Mouse (Mus musculus) CH12.LX (cell line): ENCODE data around the gene Fez1. TPM values are rescaled to one million over a fixed set of nuclear protein-coding genes. Genes with fewer than 3 reads are reported as not detected.

Source experiments
- DNase-seq: peaks from one replicate; pipeline ENCODE4 v3.0.0-alpha.2; 2013; ENCODE audit errors: extremely low read depth
- H3K27ac ChIP-seq: 2 replicates; pipeline ENCODE4 v1.5.1; 2012; ENCODE audit warnings: low read depth, mild to moderate bottlenecking, control low read depth, moderate library complexity; ENCODE audit not compliant: insufficient read depth
- H3K27me3 ChIP-seq: replicated peaks from 2 replicates; pipeline ENCODE3; 2012; ENCODE audit warnings: inconsistent platforms
- H3K36me3 ChIP-seq, 2 experiments: replicated peaks in 1 of 2; 2 replicates each; pipeline versions ENCODE3 to v1.6.1; 2012; ENCODE audit warnings: inconsistent platforms in 1 of 2, low read length in 1 of 2, mild to moderate bottlenecking in 1 of 2, mixed read lengths in 1 of 2, moderate library complexity in 1 of 2; ENCODE audit not compliant: control insufficient read depth in 1 of 2, insufficient read depth in 1 of 2
- H3K4me1 ChIP-seq, 2 experiments: 2 replicates each; pipeline ENCODE4 v1.6.1; 2012; ENCODE audit warnings: inconsistent platforms in 1 of 2, moderate library complexity in 1 of 2; ENCODE audit not compliant: insufficient read depth in 2 of 2, control insufficient read depth in 1 of 2
- H3K4me2 ChIP-seq: 2 replicates; pipeline ENCODE4 v1.6.1; 2012; ENCODE audit warnings: low read depth, mild to moderate bottlenecking, control low read depth; ENCODE audit not compliant: poor library complexity, insufficient read depth, severe bottlenecking
- H3K4me3 ChIP-seq, 3 experiments: fragments of 150-350 bp in 1 of 3; sonication (generic) in 1 of 3; replicated peaks in 1 of 3; 2 replicates each; pipeline versions ENCODE3 to v1.5.1; 2011 to 2012; ENCODE audit warnings: low read depth in 2 of 3, low read length in 2 of 3, mild to moderate bottlenecking in 2 of 3, moderate library complexity in 2 of 3, control low read depth in 1 of 3, improper control_type of control experiment in 1 of 3, inconsistent platforms in 1 of 3, mixed read lengths in 1 of 3; ENCODE audit not compliant: poor library complexity in 1 of 3
- H3K79me2 ChIP-seq: replicated peaks from 2 replicates; pipeline ENCODE4 v1.6.1; 2012; ENCODE audit warnings: mild to moderate bottlenecking, moderate library complexity; ENCODE audit not compliant: control insufficient read depth, poor library complexity, insufficient read depth, severe bottlenecking; ENCODE audit errors: extremely low read depth
- H3K9ac ChIP-seq: 2 replicates; pipeline ENCODE4 v1.6.1; 2012; ENCODE audit warnings: low read depth, mild to moderate bottlenecking, control low read depth, moderate library complexity; ENCODE audit not compliant: insufficient read depth
- H3K9me3 ChIP-seq: replicated peaks from 2 replicates; pipeline ENCODE3; 2012; ENCODE audit warnings: low read length, inconsistent platforms, mixed read lengths
- CHD1 ChIP-seq: IDR thresholded peaks from 2 replicates; pipeline ENCODE4 v1.6.1; 2012; ENCODE audit warnings: low read depth, low read length, improper control_type of control experiment, inconsistent platforms
- E2F4 ChIP-seq: IDR thresholded peaks from 2 replicates; pipeline ENCODE4 v1.6.1; 2011; ENCODE audit warnings: low read depth, low read length, improper control_type of control experiment; ENCODE audit not compliant: insufficient replicate concordance
- ETS1 ChIP-seq: conservative IDR thresholded peaks from 2 replicates; pipeline ENCODE4 v1.6.1; 2012; ENCODE audit warnings: low read depth, mild to moderate bottlenecking, inconsistent platforms, low read length, improper control_type of control experiment, moderate library complexity
- GABPA ChIP-seq: IDR thresholded peaks from 2 replicates; pipeline ENCODE4 v1.6.1; 2012; ENCODE audit warnings: low read depth, low read length, improper control_type of control experiment, inconsistent platforms; ENCODE audit not compliant: insufficient replicate concordance
- JUND ChIP-seq: conservative IDR thresholded peaks from 2 replicates; pipeline ENCODE4 v1.6.1; 2011; ENCODE audit warnings: low read depth, low read length, improper control_type of control experiment
- MAZ ChIP-seq: IDR thresholded peaks from 2 replicates; pipeline ENCODE4 v1.6.1; 2012; ENCODE audit warnings: low read depth, mild to moderate bottlenecking, inconsistent platforms, low read length, improper control_type of control experiment, moderate library complexity
- MEF2A ChIP-seq: IDR thresholded peaks from 2 replicates; pipeline ENCODE4 v1.6.1; 2014; ENCODE audit warnings: low read depth, mild to moderate bottlenecking, inconsistent platforms, low read length, improper control_type of control experiment, borderline replicate concordance
- MXI1 ChIP-seq: IDR thresholded peaks from 2 replicates; pipeline ENCODE4 v1.6.1; 2011; ENCODE audit warnings: mild to moderate bottlenecking, low read depth, low read length, improper control_type of control experiment
- NELFE ChIP-seq: IDR thresholded peaks from 2 replicates; pipeline ENCODE4 v1.6.1; 2011; ENCODE audit warnings: low read depth, low read length, improper control_type of control experiment
- NRF1 ChIP-seq: IDR thresholded peaks from 2 replicates; pipeline ENCODE4 v1.6.1; 2014; ENCODE audit warnings: low read depth, mild to moderate bottlenecking, inconsistent platforms, low read length, improper control_type of control experiment, moderate library complexity
- PAX5 ChIP-seq: IDR thresholded peaks from 2 replicates; pipeline ENCODE4 v1.6.1; 2012; ENCODE audit warnings: low read length, inconsistent platforms, mixed read lengths
- POLR2A ChIP-seq: IDR thresholded peaks from 2 replicates; pipeline ENCODE4 v1.6.1; 2011; ENCODE audit warnings: low read depth, mild to moderate bottlenecking, improper control_type of control experiment, low read length
- RAD21 ChIP-seq: IDR thresholded peaks from 2 replicates; pipeline ENCODE4 v1.6.1; 2011; ENCODE audit warnings: low read depth, mild to moderate bottlenecking, low read length, improper control_type of control experiment, moderate library complexity
- SIN3A ChIP-seq: IDR thresholded peaks from 2 replicates; pipeline ENCODE4 v1.6.1; 2012; ENCODE audit warnings: low read length, improper control_type of control experiment, inconsistent platforms
- UBTF ChIP-seq: IDR thresholded peaks from 2 replicates; pipeline ENCODE4 v1.6.1; 2012; ENCODE audit warnings: low read depth, mild to moderate bottlenecking, inconsistent platforms, low read length, improper control_type of control experiment, moderate library complexity
- USF2 ChIP-seq: conservative IDR thresholded peaks from 2 replicates; pipeline ENCODE4 v1.6.1; 2011; ENCODE audit warnings: low read depth, low read length, improper control_type of control experiment
- ZKSCAN1 ChIP-seq: IDR thresholded peaks from 2 replicates; pipeline ENCODE4 v1.6.1; 2012; ENCODE audit warnings: low read depth, inconsistent platforms, low read length, improper control_type of control experiment, borderline replicate concordance
- dilution Hi-C: fragments of 300-500 bp; cut with MboI; formaldehyde crosslinking; loops from 2 replicates; pipeline ENCODE4 v1.14.3; 2020; ENCODE audit warnings: low sequenced_read_pairs; ENCODE audit not compliant: extremely low pct_unique_long_range_greater_than_20kb, extremely low pct_ligation_motif_present
- in situ Hi-C: fragments of 300-500 bp; cut with MboI; formaldehyde crosslinking; loops from 3 replicates; pipeline ENCODE4 v1.14.3; 2019; ENCODE audit warnings: low sequenced_read_pairs, low pct_ligation_motif_present, low pct_unique_long_range_greater_than_20kb, mixed read lengths
- polyA plus RNA-seq: library from polyadenylated mRNA; unstranded; fragments of >175 nt; gene quantifications from 2 replicates; pipeline ENCODE4 v1.2.1, GENCODE M21; 2012; ENCODE audit warnings: low read depth; ENCODE audit not compliant: insufficient read length
- total RNA-seq, 2 experiments: library from RNA; depleted of rRNA; stranded (reverse); fragments of 300-350 nt in 1 of 2; fragments of >200 nt in 1 of 2; gene quantifications; 2 replicates each; pipeline ENCODE4 v1.2.3; 2012 to 2014

The Fez1 gene
- total and polyA plus RNA-seq, 3 experiments, result not detected

DNA sequence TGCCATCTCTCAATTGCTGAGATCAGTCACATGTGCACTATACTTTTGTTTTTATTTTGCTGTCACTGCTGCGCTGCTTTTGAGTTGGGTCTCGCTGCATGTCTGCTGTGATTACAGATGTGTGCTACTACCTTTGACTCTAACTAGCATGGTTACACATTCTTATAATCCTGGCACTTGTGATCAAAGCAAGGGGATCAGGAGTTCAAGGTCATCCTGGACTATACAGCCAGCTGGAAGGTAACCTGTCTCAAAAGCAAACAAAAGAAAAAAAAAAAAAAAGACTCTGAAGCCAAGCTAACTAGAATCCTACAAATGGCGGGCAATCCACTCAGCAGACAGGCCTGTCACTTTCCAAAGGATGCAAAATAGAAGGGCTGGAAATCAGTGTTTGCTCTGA lies 29.5 kb upstream of the Fez1 start:
- H3K36me3 ChIP-seq, result peaks cover 24 to 54% of the 10 kb centered on the region in 2 experiments
- H3K9me3 ChIP-seq, result no peaks in the 10 kb centered on the region
- H3K4me3 ChIP-seq, result no peak overlapping the region
- H3K4me2 ChIP-seq, result no peak overlapping the region
- no peak for DNase-seq
- H3K27ac ChIP-seq, result no peak overlapping the region
- peaks cover 22% of the 10 kb centered on the region for H3K79me2 ChIP-seq
- dilution Hi-C loops (no loop called here), in situ Hi-C loops (no loop called here)
- no peaks in the 10 kb centered on the region for H3K27me3 ChIP-seq
- peaks cover 3 to 18% of the 10 kb centered on the region in 2 experiments; a peak in 3 of 4 replicates for H3K4me1 ChIP-seq
- TF ChIP-seq MAZ, result no peak
- no peak for TF ChIP-seq MXI1
- no peak for TF ChIP-seq GABPA
- no peak for TF ChIP-seq NELFE
- TF ChIP-seq ETS1, result no peak
- no peak for TF ChIP-seq CHD1
- TF ChIP-seq E2F4, result no peak
- H3K9ac ChIP-seq, result no peak overlapping the region

GRCm38 (mm10) chr9:36794487-36794886 lies 27.2 kb upstream of the Fez1 start:
- H3K36me3 ChIP-seq, result peaks cover 17 to 32% of the 10 kb centered on the region in 2 experiments
- dilution Hi-C loops, result no loop called here
- in situ Hi-C loops, result no loop called here
- no peak overlapping the region for H3K9ac ChIP-seq
- no peaks in the 10 kb centered on the region for H3K9me3 ChIP-seq
- H3K4me1 ChIP-seq, result peaks cover 3 to 18% of the 10 kb centered on the region in 2 experiments; a peak in 3 of 4 replicates
- peaks cover 5% of the 10 kb centered on the region for H3K27me3 ChIP-seq
- peaks cover 22% of the 10 kb centered on the region for H3K79me2 ChIP-seq
- no peak overlapping the region for H3K4me2 ChIP-seq
- H3K4me3 ChIP-seq, result no peak overlapping the region
- H3K27ac ChIP-seq, result no peak overlapping the region
- TF ChIP-seq ZKSCAN1, result no peak
- no peak for TF ChIP-seq SIN3A
- TF ChIP-seq GABPA, result no peak
- no peak for TF ChIP-seq JUND
- no peak for TF ChIP-seq MEF2A
- TF ChIP-seq RAD21, result no peak
- no peak for TF ChIP-seq POLR2A
- TF ChIP-seq UBTF, result no peak
- no peak for TF ChIP-seq USF2
- TF ChIP-seq NRF1, result no peak
- no peak for TF ChIP-seq PAX5
- DNase-seq, result no peak
